Mouse (Mus musculus) adipose tissue, adult 10 weeks (tissue): Measurements from ENCODE around the gene Rpl23a. TPM values are rescaled to one million over a fixed set of nuclear protein-coding genes. Genes with fewer than 3 reads are reported as not detected.

ENCODE experiments used
- polyA plus RNA-seq: library from polyadenylated mRNA; stranded (reverse); fragments of 350-450 nt; fragmentation: Illumina TruSeq; extraction: RNeasy Lipid Tissue Mini Kit (QIAGEN cat#74804); gene quantifications from one replicate; pipeline ENCODE4 v1.2.3, GENCODE M21; 2014; ENCODE audit warnings: low read depth, low replicate concordance

Gene Rpl23a
- 2,000 TPM for polyA plus RNA-seq

DNA sequence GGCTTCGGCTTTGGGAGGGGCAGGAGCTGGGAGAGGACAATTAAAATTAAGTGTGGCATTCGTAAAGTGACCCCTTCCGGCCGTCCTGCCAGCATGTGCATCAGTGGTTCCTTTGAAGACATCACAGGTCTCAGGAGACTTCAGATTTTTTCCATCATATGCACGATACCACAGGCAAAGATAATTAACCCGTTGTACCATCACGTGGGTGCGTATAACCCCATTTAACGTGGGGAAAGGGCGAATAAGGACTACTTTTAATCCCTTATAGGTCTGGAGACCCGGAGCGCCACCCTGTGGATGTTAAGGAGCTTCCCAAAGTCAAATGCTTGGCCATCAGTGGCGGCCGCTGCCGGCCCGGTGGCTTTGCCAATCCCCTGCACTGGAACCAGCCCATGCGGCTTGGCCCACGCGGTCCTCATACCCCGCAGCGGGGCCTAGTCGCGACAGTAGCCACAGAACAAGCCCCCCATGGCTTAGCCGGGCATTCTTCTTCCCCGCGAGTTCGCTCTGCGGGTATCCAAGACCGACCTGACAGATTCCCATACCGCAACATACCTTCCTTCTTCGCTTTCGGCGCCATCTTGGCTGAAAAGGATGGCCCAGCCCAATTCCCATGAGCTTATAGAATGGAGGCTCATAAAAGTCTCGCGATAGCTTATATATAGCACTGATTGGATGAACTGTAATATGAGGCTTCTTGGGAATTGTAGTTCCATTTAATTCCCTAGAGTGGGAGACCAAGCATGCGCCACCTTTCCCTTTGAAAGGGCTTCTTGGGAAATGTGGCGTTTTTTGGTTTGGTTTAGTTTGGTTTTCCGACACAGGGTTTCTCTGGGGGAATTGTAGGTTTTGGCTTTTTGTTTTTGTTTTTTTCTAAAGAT, at the start of gene Rpl23a:
Gene Rpl23a (minus strand): TSS at position 624 of the 884 bp plus-strand sequence.

DNA sequence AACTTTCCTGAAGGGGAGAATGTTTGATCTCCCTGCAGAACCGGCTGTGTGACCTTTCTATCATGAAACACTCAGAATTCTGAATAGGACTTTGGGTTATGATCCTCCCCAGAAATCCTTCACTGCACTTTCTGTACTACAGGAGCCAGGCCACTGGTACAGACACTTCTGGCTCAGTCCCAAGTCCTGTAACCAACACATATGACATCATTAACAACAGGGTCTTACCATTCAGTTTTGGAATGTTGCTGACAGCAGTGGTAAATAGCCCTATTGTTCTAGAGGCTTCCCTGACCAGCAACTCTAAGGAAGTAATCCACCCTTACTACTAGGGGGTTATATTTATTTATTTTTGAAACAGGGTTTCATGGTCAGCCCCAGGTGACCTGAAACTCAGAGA, 9.7 kb upstream of the Rpl23a start, which contains the start of gene Proca1:
Gene Proca1 (plus strand): TSS at position 280 of the 400 bp plus-strand sequence.

DNA sequence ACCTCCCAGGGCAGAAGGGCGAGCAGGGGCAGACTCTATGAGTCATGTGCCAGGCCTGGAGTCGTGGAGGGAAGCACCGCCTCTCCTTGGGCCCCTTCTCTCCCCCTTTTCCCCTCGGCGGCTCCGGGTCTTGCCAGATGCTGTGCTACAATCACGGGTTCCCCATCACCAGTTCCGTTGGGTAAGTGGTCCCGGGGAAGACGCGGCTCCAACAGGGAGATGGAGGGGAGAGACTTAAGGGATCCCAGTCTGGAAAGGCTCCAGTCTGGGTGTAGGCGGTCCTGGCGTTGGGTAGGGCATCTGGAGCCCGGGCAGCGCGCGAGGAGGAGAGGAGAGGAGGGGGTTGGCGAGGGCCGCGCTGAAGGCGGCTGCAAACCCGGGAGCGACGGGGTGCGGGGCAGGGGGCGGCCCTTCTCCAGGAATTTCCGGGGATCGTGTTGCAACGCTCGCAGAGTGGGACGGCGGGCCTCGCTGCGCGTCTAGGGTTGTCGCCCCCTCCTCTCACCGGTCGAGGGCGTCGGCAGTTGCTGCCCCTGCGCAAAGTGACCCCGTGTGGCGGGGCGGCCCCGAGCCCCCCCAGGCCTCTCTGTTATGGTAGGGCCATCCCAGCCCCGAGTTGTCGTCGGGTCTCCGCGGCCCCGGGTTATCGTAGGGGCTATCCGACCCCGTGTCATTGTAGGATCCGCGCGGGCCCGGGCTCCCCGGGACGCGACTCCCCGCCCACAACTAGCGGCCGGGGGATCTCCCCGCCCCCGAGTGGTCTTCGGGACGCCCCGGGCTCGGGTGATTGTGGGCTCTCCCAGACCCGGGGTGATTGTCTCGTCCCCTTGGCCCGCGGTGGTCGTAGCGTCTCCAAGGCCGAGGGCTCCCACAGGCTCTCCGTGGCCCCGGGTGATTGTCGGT, 5.2 kb upstream of the Rpl23a start, which contains the start of gene Rab34:
Gene Rab34 (plus strand): TSS at position 100 of the 903 bp plus-strand sequence.

GRCm38 (mm10) chr11:78176402-78176862, 7.0 kb downstream of the Rpl23a start, which contains the start of the genes Nek8 and Tlcd1:
Gene Nek8 (minus strand): TSS chr11:78176675.
Gene Tlcd1 (plus strand): TSS chr11:78176711.

DNA sequence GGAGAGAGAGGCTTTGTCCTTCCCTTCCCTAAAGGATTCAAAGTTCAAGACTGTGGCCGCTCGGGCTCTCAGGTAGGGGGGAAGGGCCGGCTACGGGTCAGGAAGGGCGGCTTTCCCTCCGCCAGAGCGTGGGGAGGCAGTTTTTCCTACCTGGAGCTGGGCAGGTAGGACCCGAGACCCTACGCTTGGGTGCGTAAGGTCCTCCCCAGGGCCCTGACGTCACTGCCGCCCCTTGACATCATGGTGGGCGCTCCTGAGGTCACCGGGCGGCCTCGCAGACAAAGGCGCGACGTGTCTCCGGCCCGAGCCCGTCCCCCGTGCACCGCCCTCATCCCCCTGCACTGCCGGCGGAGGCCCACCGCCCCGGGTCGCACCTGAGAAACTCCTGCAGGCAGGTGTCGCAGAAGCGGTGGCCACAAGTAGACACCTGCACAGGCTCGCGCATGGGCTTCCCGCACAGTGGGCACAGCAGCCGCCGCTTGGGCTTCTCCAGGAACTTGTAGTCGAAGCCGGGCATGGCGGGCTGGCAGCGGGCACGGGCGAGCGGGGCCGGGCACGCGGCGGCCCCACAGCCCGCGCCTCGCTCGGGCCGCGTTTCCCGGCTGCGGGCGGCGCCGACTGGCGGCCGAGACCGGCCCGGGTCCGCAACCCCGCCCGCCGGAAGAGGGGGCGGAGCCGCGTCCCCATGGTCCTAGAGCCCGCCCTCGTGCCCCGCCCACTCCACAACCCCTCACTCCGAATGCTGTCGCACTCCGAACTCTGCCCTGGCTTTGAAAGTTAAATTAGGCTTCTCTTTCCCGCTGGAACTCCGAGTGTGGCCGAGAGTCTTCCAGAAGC, 18.2 kb downstream of the Rpl23a start, which contains the start of gene Traf4:
Gene Traf4 (minus strand): TSS at position 666 of the 837 bp plus-strand sequence.

Other genes with a start within 250 kb of the Rpl23a start
- gene Phf12, start 200.8 kb downstream of the Rpl23a start, polyA plus RNA-seq, result 41.1 TPM
- 3.0 TPM for gene Dhrs13, start 151.3 kb downstream of the Rpl23a start, polyA plus RNA-seq
- 50.3 TPM for gene Flot2, start 145.7 kb downstream of the Rpl23a start, polyA plus RNA-seq
- gene Eral1, start 103.2 kb downstream of the Rpl23a start, polyA plus RNA-seq, result 14.4 TPM
- gene Fam222b, start 88.9 kb downstream of the Rpl23a start, polyA plus RNA-seq, result 13.9 TPM
- 17.9 TPM for gene Traf4, start 18.0 kb downstream of the Rpl23a start, polyA plus RNA-seq
- gene Nek8, start 6.9 kb downstream of the Rpl23a start, polyA plus RNA-seq, result 11.7 TPM
- gene Tlcd1, start 6.9 kb downstream of the Rpl23a start, polyA plus RNA-seq, result 74.2 TPM
- gene Rab34, start 4.8 kb upstream of the Rpl23a start, polyA plus RNA-seq, result 68.5 TPM
- gene Proca1, start 9.8 kb upstream of the Rpl23a start, polyA plus RNA-seq, result 26.7 TPM
- gene Sdf2, start 62.2 kb upstream of the Rpl23a start, polyA plus RNA-seq, result 103 TPM
- 41.1 TPM for gene Supt6, start 62.4 kb upstream of the Rpl23a start, polyA plus RNA-seq
- gene 2610507B11Rik, start 78.2 kb upstream of the Rpl23a start, polyA plus RNA-seq, result 107 TPM
- gene BC030499, start 107.3 kb upstream of the Rpl23a start, polyA plus RNA-seq, result 0.19 TPM
- gene Spag5, start 117.9 kb upstream of the Rpl23a start, polyA plus RNA-seq, result 2.7 TPM
- gene Aldoc, start 139.4 kb upstream of the Rpl23a start, polyA plus RNA-seq, result 41.4 TPM
- gene Pigs, start 144.8 kb upstream of the Rpl23a start, polyA plus RNA-seq, result 34.6 TPM
- gene Unc119, start 159.9 kb upstream of the Rpl23a start, polyA plus RNA-seq, result 34.6 TPM
- gene Foxn1, start 203.0 kb upstream of the Rpl23a start, polyA plus RNA-seq, result not detected
- 7.7 TPM for gene Slc13a2, start 238.6 kb upstream of the Rpl23a start, polyA plus RNA-seq